Comparison of ENCODE assay signal across 11 mouse cellular contexts in the genomic region with DNA sequence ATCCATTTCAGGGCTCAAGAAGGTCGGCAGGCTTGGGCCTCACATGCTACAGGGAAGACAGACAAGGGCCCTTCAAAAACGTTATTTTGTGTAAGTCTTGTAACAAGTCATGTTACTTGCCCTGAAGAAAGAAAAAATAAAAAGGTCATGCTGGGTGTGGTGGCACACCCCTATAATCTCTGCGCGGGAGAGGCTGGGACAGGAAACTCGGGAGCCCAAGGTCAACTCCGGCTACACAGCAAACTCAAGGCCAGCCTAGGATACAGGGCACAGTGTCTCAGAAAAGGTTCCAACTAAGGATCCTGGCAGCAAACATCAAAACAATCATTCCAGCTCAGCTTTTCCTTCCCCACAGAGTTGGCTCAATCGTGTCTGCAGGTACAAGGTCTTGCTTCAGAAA.
DNase-seq lines count a peak whose midpoint lies in the region; ATAC-seq lines count a peak whose summit lies in the region.
"Had no signal": no experiment of that assay in that cellular context is flagged by ENCODE, and none has a peak within 500 bp of the region (broad histone marks: within the 10 kb centered on the region; RNA-seq: fewer than 3 reads in every experiment).

No protein-coding gene starts in this region.

- H3K4me2 ChIP-seq in heart, embryonic 11.5 days, result no peak overlapping the region
- H3K4me2 ChIP-seq in forebrain, embryonic 15.5 days (replicated peaks), result no peak overlapping the region
- no peak overlapping the region for H3K4me2 ChIP-seq in intestine, embryonic 16.5 days (ENCODE audit: low read depth, low read length)
- H3K4me2 ChIP-seq in midbrain, embryonic 14.5 days (ENCODE audit: low read length), result no peak overlapping the region
- H3K4me2 ChIP-seq: limb, embryonic 13.5 days had no signal

- WGBS in heart, embryonic 11.5 days (ENCODE audit: insufficient replicate concordance), result 50% methylated on average over 7 of the region's 7 CpGs
- 63% methylated on average over 7 of the region's 7 CpGs for WGBS in forebrain, embryonic 15.5 days
- 26% methylated on average over 7 of the region's 7 CpGs for WGBS in intestine, embryonic 16.5 days
- 76% methylated on average over 7 of the region's 7 CpGs for WGBS in midbrain, embryonic 14.5 days

- no peak overlapping the region for H3K27ac ChIP-seq in heart, embryonic 11.5 days (ENCODE audit: low read depth, low read length)
- H3K27ac ChIP-seq in forebrain, embryonic 15.5 days (replicated peaks), result peak overlapping the region; percentile 68
- H3K27ac ChIP-seq in intestine, embryonic 16.5 days (ENCODE audit: low read length), result no peak overlapping the region
- H3K27ac ChIP-seq in midbrain, embryonic 14.5 days (replicated peaks; ENCODE audit: low read depth, low read length), result no peak overlapping the region
- H3K27ac ChIP-seq: kidney, postnatal 0 days had no signal

- peak; percentile 57 to 60 for DNase-seq in heart, adult 18-20 months
- peak; percentile 37 for DNase-seq in ZHBTc4 (ENCODE audit: low read depth, low spot score)
- no peak for DNase-seq in spleen, postnatal 36 days (ENCODE audit: low spot score in 2 of 2)
- DNase-seq in midbrain, embryonic 14.5 days, result no peak
- DNase-seq: thymus, adult 18-20 months had no signal

- no peak overlapping the region for H3K4me3 ChIP-seq in heart, embryonic 11.5 days (ENCODE audit: low read depth, low read length)
- no peak overlapping the region for H3K4me3 ChIP-seq in forebrain, embryonic 15.5 days
- H3K4me3 ChIP-seq in intestine, embryonic 16.5 days (ENCODE audit: low read length), result no peak overlapping the region
- H3K4me3 ChIP-seq in midbrain, embryonic 14.5 days (replicated peaks; ENCODE audit: low read depth, low read length), result no peak overlapping the region
- H3K4me3 ChIP-seq: limb, embryonic 13.5 days had no signal

- ATAC-seq in heart, embryonic 11.5 days (replicated peaks; ENCODE audit: insufficient number of reproducible peaks, low FRiP score, low TSS enrichment), result no peak
- ATAC-seq in forebrain, embryonic 15.5 days (replicated peaks), result no peak
- ATAC-seq in intestine, embryonic 16.5 days, result peak; percentile 39; the same call in 1 of the 2 replicates
- no peak for ATAC-seq in erythroblast, adult 5-6 weeks (replicated peaks; ENCODE audit: low FRiP score, poor library complexity, severe bottlenecking)
- no peak for ATAC-seq in midbrain, embryonic 14.5 days (ENCODE audit: low FRiP score, low TSS enrichment)

- no peaks in the 10 kb centered on the region for H3K36me3 ChIP-seq in heart, embryonic 11.5 days (ENCODE audit: control insufficient read depth, insufficient read depth, low read length)
- no peaks in the 10 kb centered on the region for H3K36me3 ChIP-seq in forebrain, embryonic 15.5 days
- H3K36me3 ChIP-seq in intestine, embryonic 16.5 days (ENCODE audit: control insufficient read depth, insufficient read depth, low read length), result no peaks in the 10 kb centered on the region
- H3K36me3 ChIP-seq in midbrain, embryonic 14.5 days (ENCODE audit: control insufficient read depth, insufficient read depth, low read length), result no peaks in the 10 kb centered on the region
- H3K36me3 ChIP-seq: limb, embryonic 13.5 days had no signal

- no peaks in the 10 kb centered on the region for H3K27me3 ChIP-seq in heart, embryonic 11.5 days (ENCODE audit: control insufficient read depth, insufficient read depth, low read length)
- H3K27me3 ChIP-seq in forebrain, embryonic 15.5 days, result no peaks in the 10 kb centered on the region
- no peaks in the 10 kb centered on the region for H3K27me3 ChIP-seq in intestine, embryonic 16.5 days (replicated peaks; ENCODE audit: control insufficient read depth, insufficient read depth, low read length)
- H3K27me3 ChIP-seq in midbrain, embryonic 14.5 days (ENCODE audit: control insufficient read depth, insufficient read depth, low read length), result no peaks in the 10 kb centered on the region
- H3K27me3 ChIP-seq: limb, embryonic 13.5 days had no signal

- H3K9ac ChIP-seq in heart, embryonic 11.5 days (ENCODE audit: low read depth, low read length), result no peak overlapping the region
- H3K9ac ChIP-seq in forebrain, embryonic 15.5 days (replicated peaks), result no peak overlapping the region
- no peak overlapping the region for H3K9ac ChIP-seq in intestine, embryonic 16.5 days (ENCODE audit: low read depth, low read length)
- no peak overlapping the region for H3K9ac ChIP-seq in midbrain, embryonic 14.5 days (replicated peaks; ENCODE audit: low read length)
- H3K9ac ChIP-seq: limb, embryonic 13.5 days had no signal

- H3K9me3 ChIP-seq in heart, embryonic 11.5 days (replicated peaks; ENCODE audit: control insufficient read depth, low read length), result no peaks in the 10 kb centered on the region
- no peaks in the 10 kb centered on the region for H3K9me3 ChIP-seq in forebrain, embryonic 15.5 days
- H3K9me3 ChIP-seq in intestine, embryonic 16.5 days (ENCODE audit: control insufficient read depth, low read length), result no peaks in the 10 kb centered on the region
- no peaks in the 10 kb centered on the region for H3K9me3 ChIP-seq in midbrain, embryonic 14.5 days (ENCODE audit: control insufficient read depth, low read length)
- H3K9me3 ChIP-seq: limb, embryonic 13.5 days had no signal

- H3K4me1 ChIP-seq in heart, embryonic 11.5 days (ENCODE audit: control insufficient read depth, insufficient read depth, low read length), result peaks cover 23% of the 10 kb centered on the region
- peaks cover 52% of the 10 kb centered on the region for H3K4me1 ChIP-seq in forebrain, embryonic 15.5 days
- H3K4me1 ChIP-seq in intestine, embryonic 16.5 days (ENCODE audit: control insufficient read depth, insufficient read depth, low read length), result peaks cover 29% of the 10 kb centered on the region
- peaks cover 27% of the 10 kb centered on the region for H3K4me1 ChIP-seq in midbrain, embryonic 14.5 days (ENCODE audit: control insufficient read depth, insufficient read depth, low read length)

Comparison
In these comparisons a context has a peak if more than half of its experiments do, and no peak if none do; other contexts are left out.
1. DNase-seq: peak in heart, adult 18-20 months (2 of 2) and ZHBTc4 (single experiment); none in spleen, postnatal 36 days (0 of 2) and midbrain, embryonic 14.5 days (single experiment).